Mouse (Mus musculus) kidney, adult 2 months (tissue): ENCODE data around the gene Bmpr1b. TPM values are rescaled to one million over a fixed set of nuclear protein-coding genes. Genes with fewer than 3 reads are reported as not detected.

Experiments used
- DNase-seq: peaks from one replicate; pipeline ENCODE4 v3.0.0; 2021
- H3K27ac ChIP-seq: fragments of 200-500 bp; 2 replicates; pipeline ENCODE4 v1.5.1; 2012; ENCODE audit warnings: low read depth, low read length, control low read depth, inconsistent platforms; ENCODE audit not compliant: insufficient read depth
- H3K27me3 ChIP-seq: fragments of 200-500 bp; replicated peaks from 2 replicates; pipeline ENCODE4 v1.6.1; 2012; ENCODE audit warnings: mild to moderate bottlenecking, moderate library complexity, low read length, inconsistent platforms; ENCODE audit not compliant: control insufficient read depth, insufficient read depth
- H3K36me3 ChIP-seq: fragments of 200-500 bp; 2 replicates; pipeline ENCODE4 v1.6.1; 2012; ENCODE audit warnings: mild to moderate bottlenecking, moderate library complexity, low read length, inconsistent platforms; ENCODE audit not compliant: control insufficient read depth, insufficient read depth
- H3K4me1 ChIP-seq: fragments of 200-500 bp; 2 replicates; pipeline ENCODE4 v1.6.1; 2011; ENCODE audit warnings: low read length; ENCODE audit not compliant: control insufficient read depth, insufficient read depth
- H3K4me3 ChIP-seq: fragments of 200-500 bp; 2 replicates; pipeline ENCODE4 v1.5.1; 2011; ENCODE audit warnings: mild to moderate bottlenecking, low read depth, low read length, control low read depth; ENCODE audit not compliant: insufficient read depth
- CTCF ChIP-seq: fragments of 200-500 bp; conservative IDR thresholded peaks from 2 replicates; pipeline ENCODE4 v1.5.1; 2011; ENCODE audit warnings: low read depth, mild to moderate bottlenecking, control low read depth, low read length, moderate library complexity, mixed read lengths; ENCODE audit not compliant: insufficient read depth, insufficient read length
- POLR2A ChIP-seq: fragments of 200-500 bp; IDR thresholded peaks from one replicate; pipeline ENCODE4 v1.6.1; 2011; ENCODE audit warnings: low read depth, low read length, control low read depth
- WGBS: fragments of 180-500 bp; shearing (Covaris S2); methylation state at CpG from one replicate; pipeline ENCODE4 v1.1.7; 2018; 5-methylcytosine and 5-hydroxymethylcytosine counted together
- polyA plus RNA-seq: library from polyadenylated mRNA; depleted of rRNA; stranded (reverse); fragments of >200 nt; gene quantifications from 2 replicates; pipeline ENCODE4 v1.2.3, GENCODE M21; 2012

Gene Bmpr1b
- polyA plus RNA-seq, 1 experiment = 2.0 TPM

DNA sequence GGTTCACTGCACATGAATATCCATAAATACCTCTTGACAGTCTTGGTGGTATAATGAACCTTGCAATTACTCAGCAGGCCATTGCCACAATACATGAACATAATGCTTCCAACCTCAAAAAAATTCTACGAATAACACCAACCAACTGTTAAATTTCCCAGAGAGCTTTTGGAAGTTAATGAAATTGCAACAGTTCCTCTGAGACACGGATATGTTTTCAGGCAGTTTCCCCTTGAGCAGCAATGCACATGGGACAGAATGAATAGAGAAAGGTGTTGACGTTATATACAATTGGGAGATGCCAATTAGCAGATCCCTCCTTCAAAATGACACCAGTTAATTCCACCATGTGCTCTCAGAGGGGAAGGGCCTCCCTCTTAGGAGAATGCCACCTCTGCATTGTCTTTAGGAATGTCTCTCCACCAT is 225.9 kb downstream of the Bmpr1b start:
- Histone ChIP-seq H3K4me1 (no peaks in the 10 kb centered on the region), H3K4me3 (no peak overlapping the region), H3K27ac (no peak overlapping the region), H3K27me3 (no peaks in the 10 kb centered on the region), H3K36me3 (no peaks in the 10 kb centered on the region)
- TF ChIP-seq CTCF = no peak
- TF ChIP-seq POLR2A = no peak
- 69% methylated on average over 3 of the region's 3 CpGs for WGBS
- DNase-seq = no peak

- TF ChIP-seq CTCF (no peak), POLR2A (no peak)
- Histone ChIP-seq H3K27me3 (no peaks in the 10 kb centered on the region), H3K36me3 (no peaks in the 10 kb centered on the region), H3K4me3 (no peak overlapping the region), H3K27ac (no peak overlapping the region), H3K4me1 (no peaks in the 10 kb centered on the region)
- no peak for DNase-seq
- WGBS = 94% methylated on average over 5 of the region's 5 CpGs
Measured at GRCm38 (mm10) chr3:141940207-141940606, 229.0 kb downstream of the Bmpr1b start.

DNA sequence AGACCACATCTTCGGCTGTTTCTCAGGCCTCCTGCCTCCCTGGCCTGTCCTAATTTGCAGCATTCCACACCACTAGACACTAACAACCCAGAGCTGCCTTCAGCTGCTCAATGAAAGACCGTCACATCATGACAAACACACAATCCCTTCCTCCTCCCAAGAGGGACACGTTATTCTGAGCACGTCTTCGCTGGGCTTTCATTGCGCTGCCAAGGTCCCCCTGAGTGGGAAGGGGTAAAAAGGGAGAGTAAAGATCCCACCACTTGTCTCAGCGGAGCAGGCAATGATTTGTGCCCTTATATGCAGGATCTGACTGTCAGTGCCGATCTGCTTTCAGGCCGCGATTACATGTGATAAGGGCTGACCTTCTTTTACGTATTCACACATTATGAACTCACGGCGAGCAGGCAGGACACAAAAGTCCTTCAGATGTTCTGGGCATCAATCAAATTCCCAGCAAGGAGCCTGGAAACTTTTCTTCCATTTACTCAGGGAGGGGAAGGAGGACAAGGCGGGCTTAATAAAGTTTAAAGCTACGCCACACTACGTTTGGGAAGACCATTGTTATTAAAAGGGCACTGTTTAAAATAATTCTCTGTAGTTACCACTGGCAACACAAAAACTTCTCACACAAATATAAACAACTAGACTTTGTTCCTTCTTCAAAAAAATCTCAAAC is 232.5 kb downstream of the Bmpr1b start:
- H3K27ac ChIP-seq = no peak overlapping the region
- TF ChIP-seq POLR2A = no peak
- no peak for TF ChIP-seq CTCF
- WGBS = 62% methylated on average over 16 of the region's 16 CpGs

DNA sequence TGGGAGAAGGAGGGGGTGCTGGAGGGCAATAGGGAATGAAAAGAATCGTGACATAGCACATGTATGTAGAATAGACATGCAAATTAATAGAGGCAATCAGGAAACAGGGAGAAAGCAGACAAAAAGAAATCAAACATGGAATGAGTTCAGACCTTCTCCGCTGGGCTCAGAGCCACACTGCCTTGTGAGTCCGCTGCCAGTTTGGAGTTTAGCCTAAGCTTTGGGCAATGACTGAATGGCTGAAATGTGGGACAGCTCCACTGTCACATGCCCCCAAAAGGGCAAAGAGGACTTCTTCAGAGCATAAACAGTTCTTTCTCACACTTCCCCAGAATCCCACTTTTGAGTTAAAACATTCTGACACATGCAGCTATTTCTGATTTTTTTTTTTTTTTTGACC is 236.3 kb downstream of the Bmpr1b start:
- Histone ChIP-seq H3K27me3 (no peaks in the 10 kb centered on the region), H3K36me3 (no peaks in the 10 kb centered on the region), H3K4me1 (no peaks in the 10 kb centered on the region), H3K27ac (no peak overlapping the region), H3K4me3 (no peak overlapping the region)
- DNase-seq = peak; percentile 34
- no peak for TF ChIP-seq CTCF
- no peak for TF ChIP-seq POLR2A
- 72% methylated on average over 3 of the region's 3 CpGs for WGBS

More for the DNA sequence above, 232.5 kb downstream of the Bmpr1b start:
- H3K4me3 ChIP-seq = no peak overlapping the region
- no peak for DNase-seq
- H3K4me1 ChIP-seq = no peaks in the 10 kb centered on the region
- no peaks in the 10 kb centered on the region for H3K36me3 ChIP-seq
- no peaks in the 10 kb centered on the region for H3K27me3 ChIP-seq

GRCm38 (mm10) chr3:141931372-141932092 is 237.7 kb downstream of the Bmpr1b start:
- no peaks in the 10 kb centered on the region for H3K27me3 ChIP-seq
- no peak for TF ChIP-seq CTCF
- no peak for TF ChIP-seq POLR2A
- no peak overlapping the region for H3K27ac ChIP-seq
- DNase-seq = no peak
- WGBS = 15% methylated on average over 10 of the region's 10 CpGs
- H3K36me3 ChIP-seq = no peaks in the 10 kb centered on the region
- H3K4me3 ChIP-seq = no peak overlapping the region
- H3K4me1 ChIP-seq = no peaks in the 10 kb centered on the region

DNA sequence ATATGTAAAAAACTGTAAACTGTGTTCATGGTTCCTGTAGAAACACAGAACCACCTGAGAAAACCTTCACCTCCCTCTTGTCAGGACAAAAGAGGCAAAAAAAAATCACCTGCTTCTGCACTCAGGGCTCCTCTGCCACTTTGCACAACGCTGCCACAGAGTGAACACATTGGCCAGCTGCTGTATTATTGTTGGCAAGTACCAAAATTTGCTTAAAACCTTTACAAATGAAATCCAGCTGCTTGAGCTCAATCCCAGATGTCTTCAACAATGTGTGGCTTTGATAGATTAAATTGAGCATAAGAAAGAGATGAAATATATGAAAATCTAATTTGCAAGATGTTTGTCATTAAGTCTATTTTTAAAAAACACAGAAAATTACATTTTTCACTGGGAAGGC is 245.8 kb downstream of the Bmpr1b start:
- Histone ChIP-seq H3K27me3 (no peaks in the 10 kb centered on the region; the same call in 1 of the 2 replicates), H3K4me3 (no peak overlapping the region), H3K36me3 (no peaks in the 10 kb centered on the region), H3K27ac (no peak overlapping the region), H3K4me1 (no peaks in the 10 kb centered on the region)
- WGBS = 57% methylated on average over 1 of the region's 1 CpGs
- DNase-seq = no peak
- TF ChIP-seq CTCF (no peak), POLR2A (no peak)

DNA sequence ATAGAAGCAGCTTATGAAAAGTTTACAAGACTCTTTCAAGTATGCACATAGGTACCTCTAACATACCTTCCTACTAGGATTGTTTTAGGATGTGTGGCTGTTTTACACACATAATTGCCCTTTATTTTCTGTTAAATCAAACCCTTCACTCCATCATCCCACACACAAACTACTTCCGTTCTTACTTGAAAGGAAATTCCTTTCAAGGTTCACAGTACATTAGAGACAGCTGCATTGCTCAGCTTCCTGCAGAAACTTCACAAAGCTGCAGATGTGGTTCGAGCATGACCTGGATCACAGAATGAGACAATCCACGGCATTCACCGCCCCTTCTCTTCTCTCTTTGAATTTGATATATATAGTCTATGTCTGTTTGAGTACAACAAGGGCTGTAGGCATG is 248.1 kb downstream of the Bmpr1b start:
- Histone ChIP-seq H3K4me3 (no peak overlapping the region), H3K36me3 (no peaks in the 10 kb centered on the region), H3K27ac (no peak overlapping the region), H3K27me3 (no peaks in the 10 kb centered on the region; the same call in 1 of the 2 replicates), H3K4me1 (no peaks in the 10 kb centered on the region)
- no peak for TF ChIP-seq CTCF
- WGBS = 18% methylated on average over 4 of the region's 4 CpGs
- DNase-seq = no peak
